Mouse (Mus musculus) lung, postnatal 0 days (tissue): ENCODE measurements around the gene P4ha2. TPM values are rescaled to one million over a fixed set of nuclear protein-coding genes. Genes with fewer than 3 reads are reported as not detected.
A peak's percentile ranks its signal among the peaks of the same experiment; 100 is the strongest.

Source experiments
- ATAC-seq: fragments of 200-750 bp; cut with Nextera tagmentation; 2 replicates; pipeline ENCODE4 v1.8.0; 2017; ENCODE audit warnings: moderate library complexity
- DNase-seq: peaks from one replicate; pipeline ENCODE4 v3.0.0-alpha.2; 2016; ENCODE audit warnings: low spot score
- H3K27ac ChIP-seq: fragments of 300-500 bp; sonication (generic); 2 replicates; pipeline ENCODE4 v1.5.1; 2014; ENCODE audit warnings: antibody characterized with exemption, mild to moderate bottlenecking, low read length, mixed read lengths
- H3K27me3 ChIP-seq: fragments of 300-500 bp; sonication (generic); replicated peaks from 2 replicates; pipeline ENCODE4 v1.6.1; 2014; ENCODE audit warnings: low read length, mixed read lengths; ENCODE audit not compliant: insufficient read depth
- H3K36me3 ChIP-seq: fragments of 300-500 bp; sonication (generic); 2 replicates; pipeline ENCODE4 v1.6.1; 2014; ENCODE audit warnings: low read length, mixed read lengths; ENCODE audit not compliant: insufficient read depth
- H3K4me1 ChIP-seq: fragments of 300-500 bp; sonication (generic); 2 replicates; pipeline ENCODE4 v1.6.1; 2014; ENCODE audit warnings: antibody characterized with exemption, low read depth, low read length, mixed read lengths; ENCODE audit not compliant: insufficient read depth
- H3K4me2 ChIP-seq: fragments of 300-500 bp; sonication (generic); replicated peaks from 2 replicates; pipeline ENCODE4 v1.6.1; 2014; ENCODE audit warnings: low read depth, mild to moderate bottlenecking, low read length, moderate library complexity, mixed read lengths
- H3K4me3 ChIP-seq: fragments of 300-500 bp; sonication (generic); 2 replicates; pipeline ENCODE4 v1.5.1; 2014; ENCODE audit warnings: low read depth, low read length
- H3K9ac ChIP-seq: fragments of 300-500 bp; sonication (generic); replicated peaks from 2 replicates; pipeline ENCODE4 v1.6.1; 2014; ENCODE audit warnings: low read depth, mild to moderate bottlenecking
- H3K9me3 ChIP-seq: fragments of 300-500 bp; sonication (generic); 2 replicates; pipeline ENCODE4 v1.6.1; 2016; ENCODE audit warnings: low read length, mixed read lengths
- CTCF ChIP-seq: IDR thresholded peaks from 2 replicates; pipeline ENCODE4 v1.5.1; 2016; ENCODE audit warnings: antibody characterized with exemption, mild to moderate bottlenecking
- EP300 ChIP-seq: IDR thresholded peaks from 2 replicates; pipeline ENCODE4 v1.6.1; 2016; ENCODE audit warnings: antibody characterized with exemption, mild to moderate bottlenecking, control low read depth
- WGBS: fragments of 180-500 bp; shearing (Covaris S2); extraction: QIAGEN DNeasy Blood & Tissue Kit; methylation state at CpG from one replicate; pipeline ENCODE4 v1.1.7; 2014; 5-methylcytosine and 5-hydroxymethylcytosine counted together
- polyA plus RNA-seq: library from polyadenylated mRNA; unstranded; fragments of >200 nt; fragmentation: Nextera tagmentation; extraction: Ambion mirVana; gene quantifications from 2 replicates; pipeline ENCODE4 v1.2.1, GENCODE M21; 2015

Gene P4ha2
- polyA plus RNA-seq, 1 experiment from 2014 or later = 26.5 TPM

DNA sequence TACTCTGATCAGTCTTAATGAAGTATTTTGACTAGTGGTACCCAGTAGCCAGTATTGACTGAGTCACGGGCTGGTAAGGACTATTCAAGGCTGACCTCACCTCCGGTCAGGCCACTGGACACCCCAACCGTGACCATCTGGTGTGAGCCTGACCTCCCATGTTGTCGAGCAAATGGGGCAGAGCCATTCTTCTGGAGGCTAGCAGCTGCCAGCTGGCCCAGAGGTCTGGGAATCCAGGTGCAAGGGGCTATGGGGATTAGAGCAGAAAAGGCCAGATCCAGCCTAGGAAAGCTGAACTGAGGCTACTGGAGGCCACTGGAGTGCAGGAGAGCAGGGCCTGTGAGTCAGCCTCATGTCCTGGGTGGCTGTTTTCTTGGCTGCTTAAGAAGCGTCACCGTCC is 24.5 kb upstream of the P4ha2 start:
- Histone ChIP-seq H3K9me3 (no peaks in the 10 kb centered on the region), H3K4me3 (no peak overlapping the region), H3K27me3 (no peaks in the 10 kb centered on the region), H3K36me3 (no peaks in the 10 kb centered on the region), H3K9ac (no peak overlapping the region), H3K27ac (no peak overlapping the region), H3K4me2 (no peak overlapping the region), H3K4me1 (no peaks in the 10 kb centered on the region)
- no peak for ATAC-seq
- no peak for DNase-seq
- WGBS = 79% methylated on average over 6 of the region's 6 CpGs
- TF ChIP-seq CTCF (no peak), EP300 (no peak)

DNA sequence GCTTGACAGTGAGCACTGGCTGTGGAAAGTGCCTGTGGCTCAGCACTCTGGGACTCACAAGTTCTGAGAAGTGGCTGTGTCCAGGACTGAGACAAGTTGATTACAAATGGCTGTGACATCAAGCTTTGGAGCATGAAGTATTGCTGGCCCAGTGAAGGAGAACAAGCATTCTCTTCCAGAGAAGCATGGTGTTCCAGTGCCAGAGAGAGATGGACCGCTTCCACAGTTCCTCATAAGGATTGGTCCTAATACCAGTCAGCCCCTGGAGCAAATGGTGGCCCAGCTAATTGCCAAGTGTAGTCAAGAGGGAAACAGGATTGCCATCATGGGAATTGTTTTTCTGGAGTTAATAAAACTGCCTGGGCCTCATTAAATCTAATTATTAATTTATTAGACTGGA is 23.8 kb upstream of the P4ha2 start:
- Histone ChIP-seq H3K9ac (no peak overlapping the region), H3K4me1 (no peaks in the 10 kb centered on the region), H3K27ac (no peak overlapping the region), H3K27me3 (no peaks in the 10 kb centered on the region), H3K4me3 (no peak overlapping the region), H3K36me3 (no peaks in the 10 kb centered on the region), H3K9me3 (no peaks in the 10 kb centered on the region), H3K4me2 (no peak overlapping the region)
- no peak for ATAC-seq
- TF ChIP-seq CTCF (no peak), EP300 (no peak)
- WGBS = 96% methylated on average over 1 of the region's 1 CpGs
- no peak for DNase-seq

DNA sequence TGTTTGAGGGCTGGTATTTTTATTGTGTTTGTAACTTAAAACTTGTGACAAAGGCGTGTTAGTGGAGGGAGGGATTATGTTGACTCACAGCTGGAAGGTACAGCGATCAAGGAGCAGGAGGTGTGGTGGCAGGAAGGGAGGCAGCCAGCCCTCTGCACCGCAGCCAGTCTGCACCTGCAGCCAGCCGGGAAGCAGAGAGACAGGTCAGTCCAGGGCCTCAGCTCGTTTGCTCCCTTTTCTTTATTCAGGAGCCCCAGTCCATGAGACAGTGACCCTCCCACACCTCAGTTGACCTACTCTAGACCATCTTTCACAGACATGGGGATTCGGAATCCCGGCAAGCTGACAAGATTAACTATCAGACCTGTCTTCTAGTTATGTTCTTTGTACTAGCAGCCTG is 19.5 kb upstream of the P4ha2 start:
- no peak overlapping the region for H3K27ac ChIP-seq
- H3K4me1 ChIP-seq = no peaks in the 10 kb centered on the region
- H3K4me3 ChIP-seq = no peak overlapping the region
- no peak overlapping the region for H3K4me2 ChIP-seq
- 26% methylated on average over 7 of the region's 7 CpGs for WGBS
- no peaks in the 10 kb centered on the region for H3K27me3 ChIP-seq
- no peak overlapping the region for H3K9ac ChIP-seq
- H3K9me3 ChIP-seq = no peaks in the 10 kb centered on the region
- ATAC-seq = no peak
- peak; percentile 5 for DNase-seq
- TF ChIP-seq CTCF (no peak), EP300 (no peak)
- no peaks in the 10 kb centered on the region for H3K36me3 ChIP-seq

DNA sequence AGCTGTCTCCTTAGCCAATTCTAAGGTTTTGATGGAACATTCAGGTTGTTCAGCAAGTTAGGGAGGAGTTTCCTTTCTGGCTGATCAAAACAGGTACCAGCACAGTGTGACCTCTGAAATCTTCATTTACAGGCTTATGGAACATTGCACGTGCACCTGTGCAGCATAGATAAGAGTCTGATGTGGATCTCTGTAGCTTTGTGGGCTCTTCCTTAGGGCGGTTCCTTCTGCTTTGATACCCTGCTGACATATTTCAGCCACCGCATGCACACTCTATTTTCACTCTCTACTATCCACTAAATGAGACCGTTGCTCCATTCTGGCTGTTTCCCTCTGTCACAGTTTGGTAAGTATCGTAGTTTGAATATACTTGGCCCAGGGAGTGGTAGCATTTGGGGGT is 17.2 kb upstream of the P4ha2 start:
- ATAC-seq = no peak
- 87% methylated on average over 5 of the region's 5 CpGs for WGBS
- H3K4me1 ChIP-seq = no peaks in the 10 kb centered on the region

DNA sequence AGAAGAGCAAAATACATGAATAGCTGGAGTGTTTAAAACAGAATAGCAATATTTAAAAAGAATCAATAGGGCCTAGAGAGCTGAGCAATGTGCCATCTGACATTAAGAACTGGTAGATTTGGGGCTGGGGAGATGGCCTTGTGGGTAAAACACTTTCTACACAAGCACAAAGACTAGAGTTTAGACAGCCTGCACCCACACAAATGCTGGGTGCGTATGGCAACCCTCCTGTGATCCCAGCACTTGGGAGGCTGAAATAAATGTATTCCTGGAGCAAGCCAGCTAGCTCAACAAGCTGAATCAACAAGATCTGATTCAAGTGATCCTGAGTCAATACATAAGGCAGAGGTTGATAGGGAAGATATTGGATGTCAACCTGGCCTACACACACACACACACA is 14.9 kb upstream of the P4ha2 start:
- DNase-seq = no peak
- no peak for ATAC-seq
- H3K27me3 ChIP-seq = no peaks in the 10 kb centered on the region
- TF ChIP-seq CTCF (no peak), EP300 (no peak)
- H3K27ac ChIP-seq = no peak overlapping the region
- no peak overlapping the region for H3K4me3 ChIP-seq
- no peak overlapping the region for H3K9ac ChIP-seq
- no peaks in the 10 kb centered on the region for H3K9me3 ChIP-seq
- WGBS = 95% methylated on average over 1 of the region's 1 CpGs
- H3K4me2 ChIP-seq = no peak overlapping the region
- no peaks in the 10 kb centered on the region for H3K4me1 ChIP-seq
- H3K36me3 ChIP-seq = no peaks in the 10 kb centered on the region

More for the DNA sequence above, 17.2 kb upstream of the P4ha2 start:
- H3K27me3 ChIP-seq = no peaks in the 10 kb centered on the region
- no peak overlapping the region for H3K4me2 ChIP-seq
- H3K9ac ChIP-seq = no peak overlapping the region
- H3K4me3 ChIP-seq = no peak overlapping the region
- DNase-seq = no peak
- H3K27ac ChIP-seq = no peak overlapping the region
- no peaks in the 10 kb centered on the region for H3K9me3 ChIP-seq
- TF ChIP-seq EP300 (no peak), CTCF (no peak)
- no peaks in the 10 kb centered on the region for H3K36me3 ChIP-seq

DNA sequence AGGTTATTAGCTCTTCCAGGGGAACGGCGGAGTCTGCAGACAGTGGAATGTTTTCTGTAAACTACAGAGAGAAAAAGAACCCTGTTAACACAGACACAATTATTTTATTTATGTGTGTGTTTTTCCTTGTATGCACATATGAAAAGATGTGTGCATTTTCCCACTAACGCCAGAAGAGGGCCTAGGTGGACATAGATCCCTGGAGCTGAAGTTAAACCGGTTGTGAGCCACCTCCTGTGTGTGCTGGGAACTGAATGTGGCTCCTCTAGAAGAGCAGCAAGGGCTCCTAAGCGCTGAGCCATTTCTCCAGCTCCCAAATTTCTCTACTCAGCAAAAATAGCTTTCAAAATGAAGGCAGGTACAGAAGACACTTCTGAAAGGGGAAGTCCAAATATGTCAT is 14.1 kb upstream of the P4ha2 start:
- TF ChIP-seq CTCF (peak; percentile 18; the same call in 1 of the 2 replicates), EP300 (no peak)
- H3K4me1 ChIP-seq = no peaks in the 10 kb centered on the region
- no peaks in the 10 kb centered on the region for H3K36me3 ChIP-seq
- ATAC-seq = no peak
- WGBS = 63% methylated on average over 5 of the region's 5 CpGs
- H3K4me2 ChIP-seq = no peak overlapping the region
- H3K27ac ChIP-seq = no peak overlapping the region
- no peaks in the 10 kb centered on the region for H3K9me3 ChIP-seq
- no peak for DNase-seq
- no peak overlapping the region for H3K4me3 ChIP-seq
- no peak overlapping the region for H3K9ac ChIP-seq
- no peaks in the 10 kb centered on the region for H3K27me3 ChIP-seq

DNA sequence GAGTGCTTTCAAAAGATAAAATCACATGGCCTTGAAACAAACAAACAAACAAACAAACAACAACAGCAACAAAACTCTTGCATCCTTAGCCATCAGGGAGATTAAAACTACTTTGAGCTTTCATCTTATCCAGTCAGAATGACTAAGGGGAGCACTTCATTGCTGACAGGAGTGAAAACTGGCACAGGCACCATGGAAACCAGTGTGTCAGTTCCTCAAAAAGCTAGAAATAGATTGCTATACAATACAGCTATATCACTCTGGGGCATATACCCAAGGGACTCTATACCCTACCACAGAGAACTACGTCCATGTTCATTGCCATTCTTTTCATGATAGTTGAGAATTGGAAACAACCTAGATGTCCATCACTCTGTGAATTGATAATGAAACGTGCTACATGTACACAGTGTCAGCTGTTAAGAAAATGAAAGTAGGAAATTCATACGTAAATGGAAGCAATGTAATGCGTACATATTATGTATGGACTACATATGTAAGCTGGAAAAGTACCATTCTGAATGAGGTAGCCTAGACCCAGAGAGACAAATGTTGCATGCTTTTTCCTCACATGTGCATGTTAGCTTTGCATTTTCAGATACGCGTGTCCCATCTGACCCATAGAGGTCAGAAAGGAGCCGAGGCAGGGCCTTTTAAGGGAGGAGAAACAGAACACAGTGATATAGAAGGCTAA is 11.5 kb upstream of the P4ha2 start:
- no peak for TF ChIP-seq CTCF
- no peak for TF ChIP-seq EP300
- H3K4me1 ChIP-seq = no peaks in the 10 kb centered on the region
- no peak overlapping the region for H3K27ac ChIP-seq
- H3K9me3 ChIP-seq = no peaks in the 10 kb centered on the region
- no peak overlapping the region for H3K4me2 ChIP-seq
- H3K4me3 ChIP-seq = no peak overlapping the region
- 0 out of 2 replicates have a peak, but pooled peaks have one; percentile 2 for ATAC-seq
- WGBS = 77% methylated on average over 7 of the region's 7 CpGs
- no peaks in the 10 kb centered on the region for H3K36me3 ChIP-seq
- H3K27me3 ChIP-seq = no peaks in the 10 kb centered on the region
- H3K9ac ChIP-seq = no peak overlapping the region
- DNase-seq = no peak
